Mouse (Mus musculus): ENCODE results near the gene Vmn2r6. TPM values are rescaled to one million over a fixed set of nuclear protein-coding genes. Genes with fewer than 3 reads are reported as not detected.
"Not testable (repeated sequence)": the region's sequence is repeated elsewhere in the genome, so short reads cannot be mapped to it uniquely, and the experiment has no call there.

Gene Vmn2r6
- not detected in 2 replicates for polyA plus RNA-seq (2015; fragmentation: Nextera tagmentation; extraction: Ambion mirVana)

DNA sequence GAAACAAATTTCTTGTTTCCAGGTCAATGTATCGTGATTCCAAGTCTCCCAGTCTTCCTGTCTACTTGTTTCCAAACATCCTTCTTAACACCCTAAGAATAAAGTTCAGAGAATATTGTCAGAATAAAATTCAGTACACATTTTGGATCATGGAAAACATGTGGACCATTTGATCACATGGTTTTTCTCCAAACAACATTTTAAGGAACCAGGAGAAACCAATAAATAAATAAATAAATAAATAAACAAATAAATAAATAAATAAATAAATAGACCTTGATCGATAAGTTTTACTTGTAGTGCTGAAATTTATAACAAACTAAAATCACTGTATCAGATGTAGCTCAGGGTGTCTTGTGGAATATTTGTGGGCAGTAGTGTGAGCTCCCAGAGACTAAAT is at the start of gene Vmn2r6:
TSS of gene Vmn2r6 (minus strand) at position 101 of the 400 bp plus-strand sequence.
- not testable (repeated sequence) for H3K9ac ChIP-seq (replicated peaks); H3K9me3 ChIP-seq; H3K27me3 ChIP-seq; H3K4me2 ChIP-seq (replicated peaks); H3K36me3 ChIP-seq; ATAC-seq (replicated peaks); H3K27ac ChIP-seq (replicated peaks); H3K4me3 ChIP-seq; H3K4me1 ChIP-seq
- 95% methylated on average over 2 of the region's 2 CpGs for WGBS

DNA sequence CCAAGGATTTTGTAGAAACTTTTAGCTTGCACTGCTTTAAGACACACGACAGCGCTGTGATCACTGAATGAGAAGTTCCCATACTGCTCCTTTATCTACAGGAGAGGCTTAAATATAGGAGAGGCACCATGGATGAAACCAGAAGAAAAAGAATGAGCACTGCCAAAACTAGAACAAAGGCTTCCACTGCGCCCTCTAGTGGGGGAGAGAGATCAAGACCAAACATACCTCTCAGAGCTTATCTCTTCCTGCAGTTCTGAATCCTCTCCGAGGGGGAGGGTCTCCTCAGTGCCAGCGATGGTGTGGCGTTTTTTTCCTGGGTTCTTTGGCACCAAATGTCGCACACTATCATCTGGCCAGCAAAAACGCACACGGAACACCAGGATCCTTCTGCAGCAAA is 22.0 kb upstream of the Vmn2r6 start:
- Histone ChIP-seq H3K36me3 (no peaks in the 10 kb centered on the region), H3K27me3 (no peaks in the 10 kb centered on the region), H3K4me2 (replicated peaks) (no peak overlapping the region), H3K27ac (replicated peaks) (no peak overlapping the region), H3K9ac (replicated peaks) (no peak overlapping the region), H3K4me3 (no peak overlapping the region), H3K9me3 (no peaks in the 10 kb centered on the region), H3K4me1 (no peaks in the 10 kb centered on the region)
- 66% methylated on average over 9 of the region's 9 CpGs for WGBS
- ATAC-seq (replicated peaks), result no peak

DNA sequence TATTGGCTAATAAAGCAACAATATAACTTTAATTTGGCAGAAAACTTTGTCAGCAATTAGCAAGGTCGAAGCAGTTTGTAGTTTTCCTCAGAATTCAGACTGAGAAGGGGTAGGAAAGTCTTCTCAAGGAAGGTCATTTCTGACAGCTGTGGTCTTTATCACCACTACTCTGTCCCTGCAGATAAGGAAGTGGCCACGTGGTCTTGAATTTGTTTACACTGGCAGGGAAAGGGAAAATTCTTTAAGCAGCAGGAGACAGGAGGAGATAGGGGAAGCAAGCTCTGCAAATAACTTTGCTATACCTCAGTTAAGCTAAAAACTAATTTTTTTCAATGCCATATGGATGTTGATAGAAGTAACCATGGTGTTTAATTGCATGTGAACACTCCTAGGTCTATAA is 3.2 kb upstream of the Vmn2r6 start:
- not testable (repeated sequence) for H3K4me3 ChIP-seq; H3K27me3 ChIP-seq; ATAC-seq (replicated peaks); H3K4me2 ChIP-seq (replicated peaks); H3K36me3 ChIP-seq; H3K27ac ChIP-seq (replicated peaks); H3K4me1 ChIP-seq; H3K9me3 ChIP-seq; H3K9ac ChIP-seq (replicated peaks)
- WGBS, result 54% methylated on average over 2 of the region's 2 CpGs

DNA sequence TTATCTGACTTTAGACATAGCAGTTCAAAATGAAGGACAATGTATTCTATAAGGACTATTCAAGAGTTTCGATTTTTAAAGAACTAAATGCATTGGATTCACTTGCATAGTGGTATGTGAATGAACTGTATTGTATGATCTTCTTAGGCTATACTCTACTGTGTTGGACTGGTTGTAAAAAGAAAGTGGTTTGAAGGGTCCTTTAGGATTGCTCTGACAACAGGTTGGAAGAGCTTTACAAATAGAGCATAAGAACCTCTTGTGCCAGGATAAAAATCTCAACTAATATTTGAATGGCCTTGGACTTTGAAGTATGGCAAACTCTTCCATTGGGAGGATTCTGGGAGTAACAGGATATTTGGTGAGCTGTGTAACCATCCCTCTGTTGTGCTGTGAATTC is 42.0 kb downstream of the Vmn2r6 start:
- not testable (repeated sequence) for H3K4me1 ChIP-seq; H3K4me3 ChIP-seq; H3K36me3 ChIP-seq; H3K27me3 ChIP-seq; H3K9me3 ChIP-seq; H3K27ac ChIP-seq (replicated peaks); H3K9ac ChIP-seq (replicated peaks); H3K4me2 ChIP-seq (replicated peaks); ATAC-seq (replicated peaks)
- WGBS, result 90% methylated on average over 1 of the region's 1 CpGs

DNA sequence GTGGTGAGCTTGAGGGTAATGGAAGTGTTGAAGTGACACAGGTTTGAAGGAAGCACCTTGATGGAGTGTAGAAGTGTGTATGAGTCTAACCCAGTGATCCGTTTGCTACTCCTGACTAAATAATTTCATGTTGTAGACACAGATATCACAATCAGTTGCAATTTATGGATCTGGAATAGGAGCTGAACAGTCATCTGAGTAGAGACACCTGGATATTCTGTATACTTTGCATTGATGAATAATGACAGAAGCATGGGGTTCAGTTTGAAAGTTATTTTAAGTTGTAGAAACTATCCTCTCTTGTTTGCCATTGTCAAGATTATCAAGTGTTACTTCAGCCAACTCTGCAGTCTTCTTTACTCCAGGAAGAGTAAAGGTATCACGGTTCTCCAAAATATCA is 55.9 kb downstream of the Vmn2r6 start, which contains the start of gene Vmn2r5:
TSS of gene Vmn2r5 (minus strand) at position 101 of the 400 bp plus-strand sequence.
- 83% methylated on average over 1 of the region's 2 CpGs for WGBS
- not testable (repeated sequence) for H3K27ac ChIP-seq (replicated peaks); H3K27me3 ChIP-seq; H3K9ac ChIP-seq (replicated peaks); H3K9me3 ChIP-seq; H3K36me3 ChIP-seq; H3K4me3 ChIP-seq; H3K4me1 ChIP-seq; H3K4me2 ChIP-seq (replicated peaks); ATAC-seq (replicated peaks)

Other genes with a start within 250 kb of the Vmn2r6 start
- not detected in 2 replicates for gene Vmn2r4, start 150.5 kb downstream of the Vmn2r6 start, polyA plus RNA-seq (2015; fragmentation: Nextera tagmentation; extraction: Ambion mirVana)
- gene Vmn2r5, start 56.0 kb downstream of the Vmn2r6 start, polyA plus RNA-seq (2015; fragmentation: Nextera tagmentation; extraction: Ambion mirVana), result not detected in 2 replicates